Comparison of ENCODE assay signal across 27 mouse cellular contexts in genomic region chr2:68936773-68937172, GRCm38 (mm10).
A peak's percentile ranks its signal among the peaks of the same experiment; 100 is the strongest.
DNase-seq lines count a peak whose midpoint lies in the region; ATAC-seq and TF ChIP-seq lines count a peak whose summit lies in the region.
"Had no signal": no experiment of that assay in that cellular context is flagged by ENCODE, and none has a peak within 500 bp of the region (broad histone marks: within the 10 kb centered on the region; RNA-seq: fewer than 3 reads in every experiment).

No protein-coding gene starts in this region.

- TF ChIP-seq CTCF in heart, postnatal 0 days (IDR thresholded peaks at IDR 0.05; ENCODE audit: low read depth): no peak
- no peak for TF ChIP-seq CTCF in lung, embryonic 14.5 days (IDR thresholded peaks at IDR 0.05; ENCODE audit: low read depth)
- TF ChIP-seq CTCF in brain, embryonic 14.5 days (IDR thresholded peaks at IDR 0.05; ENCODE audit: borderline replicate concordance, extremely low read depth, insufficient read depth, insufficient read length): no peak

- H3K27me3 ChIP-seq in heart, postnatal 0 days (ENCODE audit: control insufficient read depth, insufficient read depth, low read length): no peaks in the 10 kb centered on the region
- no peaks in the 10 kb centered on the region for H3K27me3 ChIP-seq in heart, embryonic 12.5 days (replicated peaks)
- no peaks in the 10 kb centered on the region for H3K27me3 ChIP-seq in lung, embryonic 14.5 days (ENCODE audit: insufficient read depth, low read length)
- H3K27me3 ChIP-seq: embryonic facial prominence, embryonic 15.5 days; forebrain, embryonic 13.5 days; heart, embryonic 13.5 days; hindbrain, embryonic 12.5 days; limb, embryonic 12.5 days; neural tube, embryonic 15.5 days had no signal

- H3K4me2 ChIP-seq in heart, postnatal 0 days (ENCODE audit: low read depth, low read length): no peak overlapping the region
- no peak overlapping the region for H3K4me2 ChIP-seq in heart, embryonic 12.5 days
- H3K4me2 ChIP-seq in lung, embryonic 14.5 days: no peak overlapping the region
- H3K4me2 ChIP-seq: embryonic facial prominence, embryonic 15.5 days; forebrain, embryonic 13.5 days; heart, embryonic 13.5 days; hindbrain, embryonic 12.5 days; limb, embryonic 12.5 days; neural tube, embryonic 15.5 days had no signal

- TF ChIP-seq EP300 in heart, postnatal 0 days (IDR thresholded peaks at IDR 0.05; ENCODE audit: low read depth): no peak

- H3K9ac ChIP-seq in heart, postnatal 0 days (replicated peaks; ENCODE audit: low read depth, low read length): no peak overlapping the region
- no peak overlapping the region for H3K9ac ChIP-seq in heart, embryonic 12.5 days
- no peak overlapping the region for H3K9ac ChIP-seq in lung, embryonic 14.5 days
- H3K9ac ChIP-seq: embryonic facial prominence, embryonic 15.5 days; forebrain, embryonic 13.5 days; heart, embryonic 13.5 days; hindbrain, embryonic 12.5 days; limb, embryonic 12.5 days; neural tube, embryonic 15.5 days had no signal

- no peak for TF ChIP-seq POLR2A in brain, embryonic 14.5 days (IDR thresholded peaks at IDR 0.05; ENCODE audit: borderline replicate concordance, extremely low read depth, insufficient read depth, insufficient read length, poor library complexity, severe bottlenecking)

- no peaks in the 10 kb centered on the region for H3K36me3 ChIP-seq in heart, postnatal 0 days (replicated peaks; ENCODE audit: control insufficient read depth, insufficient read depth, low read length)
- peaks cover 5% of the 10 kb centered on the region; the same call in 1 of the 2 replicates for H3K36me3 ChIP-seq in heart, embryonic 12.5 days
- 0 out of 2 replicates have a peak, but pooled peaks cover 5% of the 10 kb centered on the region for H3K36me3 ChIP-seq in lung, embryonic 14.5 days (ENCODE audit: insufficient read depth)
- H3K36me3 ChIP-seq: embryonic facial prominence, embryonic 15.5 days; neural tube, embryonic 15.5 days had no signal

- 74% methylated on average over 4 of the region's 4 CpGs for WGBS in heart, postnatal 0 days
- 78% methylated on average over 4 of the region's 4 CpGs for WGBS in heart, embryonic 12.5 days
- 85% methylated on average over 4 of the region's 4 CpGs for WGBS in lung, embryonic 14.5 days

- no peak overlapping the region for H3K27ac ChIP-seq in heart, postnatal 0 days (ENCODE audit: low read depth)
- H3K27ac ChIP-seq in heart, embryonic 12.5 days (ENCODE audit: poor library complexity, severe bottlenecking): no peak overlapping the region
- H3K27ac ChIP-seq in lung, embryonic 14.5 days (ENCODE audit: low read depth): no peak overlapping the region
- H3K27ac ChIP-seq: embryonic facial prominence, embryonic 10.5 days; embryonic facial prominence, embryonic 15.5 days; forebrain, embryonic 13.5 days; heart, adult 2 months; heart, embryonic 13.5 days; hindbrain, embryonic 12.5 days; limb, embryonic 12.5 days; neural tube, embryonic 15.5 days had no signal

- DNase-seq in heart, postnatal 0 days (ENCODE audit: low spot score): peak; percentile 22
- peak; percentile 71 for DNase-seq in lung, embryonic 14.5 days
- no peak for DNase-seq in lung, postnatal 25 days (ENCODE audit: low spot score)
- peak; percentile 36 for DNase-seq in brain, embryonic 14.5 days (ENCODE audit: low read depth)
- no peak for DNase-seq in embryo, embryonic 10.5 days (ENCODE audit: low spot score)
- no peak for DNase-seq in cerebellum, adult 9-10 months
- DNase-seq: adrenal gland, postnatal 25 days; cerebellum, adult 18-20 months; cerebellum, postnatal 14 days; gastrocnemius, postnatal 36 days; heart, adult 2 months; heart, postnatal 14 days; kidney, adult 11 months; kidney, postnatal 14 days; lung, postnatal 4 days; midbrain, embryonic 14.5 days; spleen, adult 18-20 months; thymus, postnatal 25 days had no signal

- peaks cover 20% of the 10 kb centered on the region for H3K4me1 ChIP-seq in heart, postnatal 0 days (ENCODE audit: control insufficient read depth, insufficient read depth)
- H3K4me1 ChIP-seq in heart, embryonic 12.5 days (replicated peaks): peaks cover 34% of the 10 kb centered on the region
- H3K4me1 ChIP-seq in lung, embryonic 14.5 days (ENCODE audit: insufficient read depth): no peaks in the 10 kb centered on the region
- H3K4me1 ChIP-seq: embryonic facial prominence, embryonic 15.5 days; forebrain, embryonic 13.5 days; limb, embryonic 12.5 days; neural tube, embryonic 15.5 days had no signal

- H3K9me3 ChIP-seq in heart, postnatal 0 days (replicated peaks; ENCODE audit: control insufficient read depth, low read length): no peaks in the 10 kb centered on the region
- H3K9me3 ChIP-seq in heart, embryonic 12.5 days (replicated peaks): no peaks in the 10 kb centered on the region; the same call in 1 of the 2 replicates
- H3K9me3 ChIP-seq in lung, embryonic 14.5 days (ENCODE audit: low read depth, low read length): no peaks in the 10 kb centered on the region
- H3K9me3 ChIP-seq: embryonic facial prominence, embryonic 15.5 days; forebrain, embryonic 13.5 days; hindbrain, embryonic 12.5 days; neural tube, embryonic 15.5 days had no signal

- H3K4me3 ChIP-seq in heart, postnatal 0 days (ENCODE audit: low read depth, low read length): no peak overlapping the region
- no peak overlapping the region for H3K4me3 ChIP-seq in heart, embryonic 12.5 days
- no peak overlapping the region for H3K4me3 ChIP-seq in lung, embryonic 14.5 days (ENCODE audit: low read depth, low read length)
- H3K4me3 ChIP-seq: embryonic facial prominence, embryonic 10.5 days; embryonic facial prominence, embryonic 15.5 days; forebrain, embryonic 13.5 days; heart, adult 2 months; heart, embryonic 13.5 days; hindbrain, embryonic 12.5 days; left cerebral cortex, adult 2 months; limb, embryonic 12.5 days; neural tube, embryonic 15.5 days had no signal

- ATAC-seq in heart, postnatal 0 days (ENCODE audit: insufficient read depth, low read depth): no peak
- no peak for ATAC-seq in heart, embryonic 12.5 days (ENCODE audit: insufficient number of reproducible peaks, low FRiP score)
- ATAC-seq in lung, embryonic 14.5 days (ENCODE audit: insufficient read depth): no peak
- ATAC-seq: forebrain, embryonic 13.5 days had no signal

Comparison
In these comparisons a context has a peak if more than half of its experiments do, and no peak if none do; other contexts are left out.
1. DNase-seq: peak in heart, postnatal 0 days (single experiment), lung, embryonic 14.5 days (single experiment) and brain, embryonic 14.5 days (single experiment); none in lung, postnatal 25 days (single experiment), embryo, embryonic 10.5 days (single experiment) and cerebellum, adult 9-10 months (single experiment).